Mouse (Mus musculus): ENCODE results near the gene Trappc2l.
"Not testable (repeated sequence)": the region's sequence is repeated elsewhere in the genome, so short reads cannot be mapped to it uniquely, and the experiment has no call there.

Gene Trappc2l

DNA sequence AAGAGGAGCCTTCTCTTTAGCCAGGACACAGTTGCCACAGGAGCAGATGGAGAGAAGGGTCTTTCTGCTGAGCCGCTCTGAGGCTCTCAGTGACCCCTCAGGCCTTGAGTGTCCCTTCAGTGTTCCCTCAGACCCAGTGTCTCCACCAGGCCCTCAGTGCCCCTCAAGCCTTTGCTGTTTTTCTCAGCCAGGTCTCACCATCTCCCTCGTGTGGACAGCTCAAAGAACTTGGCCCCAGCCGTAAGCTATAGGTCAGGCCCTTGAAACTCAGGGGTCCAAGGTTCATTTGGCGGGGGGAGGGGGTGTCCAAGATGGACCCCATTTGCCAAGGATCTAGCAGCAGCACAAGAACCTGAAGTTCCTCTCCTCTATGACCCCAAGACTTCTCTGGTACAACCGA is 13.2 kb downstream of the Trappc2l start:
- Histone ChIP-seq H3K9me3 (ENCODE audit: low read length) (no peaks in the 10 kb centered on the region), H3K27me3 (ENCODE audit: insufficient read depth, low read length) (no peaks in the 10 kb centered on the region), H3K4me3 (replicated peaks; ENCODE audit: low read length) (no peak overlapping the region), H3K36me3 (ENCODE audit: insufficient read depth, low read length) (no peaks in the 10 kb centered on the region), H3K4me1 (replicated peaks; ENCODE audit: low read depth, low read length) (peaks cover 22% of the 10 kb centered on the region)
- TF ChIP-seq NANOG (IDR thresholded peaks at IDR 0.05; ENCODE audit: borderline replicate concordance, low read length): no peak
- no peak for TF ChIP-seq POU5F1 (IDR thresholded peaks at IDR 0.05; ENCODE audit: borderline replicate concordance, low read length)
- no peak for TF ChIP-seq CTCF (conservative IDR thresholded peaks at IDR 0.05; ENCODE audit: low read length)

DNA sequence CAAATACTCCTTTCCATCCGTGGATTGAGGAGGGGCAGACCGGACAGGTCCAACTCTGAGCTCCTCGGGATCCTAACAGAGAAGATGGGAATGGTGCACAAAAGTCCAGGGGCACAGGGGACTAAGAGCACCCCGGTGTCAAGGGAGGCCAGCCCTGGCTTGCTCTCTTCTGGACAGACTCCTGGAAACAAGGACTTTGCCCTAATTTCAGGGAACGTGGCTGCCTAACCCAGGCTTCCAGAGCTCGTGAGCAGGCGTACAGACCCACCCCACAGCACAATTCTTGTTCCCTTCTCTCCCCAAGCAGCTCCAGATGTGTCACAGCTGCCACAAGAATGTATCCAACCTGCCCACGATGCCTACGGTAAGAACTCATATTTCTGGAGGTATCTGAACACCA is 14.4 kb downstream of the Trappc2l start:
- H3K27me3 ChIP-seq (ENCODE audit: insufficient read depth, low read length): peaks cover 7% of the 10 kb centered on the region; the same call in 1 of the 2 replicates

DNA sequence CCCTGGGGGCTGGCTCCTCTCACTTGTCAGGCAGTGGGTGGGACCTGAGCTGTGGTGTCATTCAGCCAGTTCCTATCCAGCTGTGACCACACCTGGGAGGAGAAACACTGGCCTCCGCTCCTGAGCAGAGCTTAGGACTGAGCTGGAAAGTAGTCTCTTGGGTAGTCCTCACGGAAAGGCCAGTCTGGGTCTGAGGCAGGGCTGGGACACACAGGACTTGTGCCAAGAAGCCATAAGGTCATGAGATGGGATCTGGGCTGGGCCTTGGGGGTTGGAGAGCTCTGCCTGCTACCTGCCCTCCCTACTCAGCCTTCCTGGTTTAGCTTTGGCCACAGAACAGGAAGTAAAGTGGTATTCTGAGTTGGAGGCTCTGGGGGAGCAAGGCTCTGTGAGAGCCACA is 15.5 kb downstream of the Trappc2l start:
- Histone ChIP-seq H3K27me3 (ENCODE audit: insufficient read depth, low read length) (peaks cover 8% of the 10 kb centered on the region; the same call in 1 of the 2 replicates), H3K9me3 (ENCODE audit: low read length) (no peaks in the 10 kb centered on the region), H3K36me3 (ENCODE audit: insufficient read depth, low read length) (no peaks in the 10 kb centered on the region), H3K4me3 (replicated peaks; ENCODE audit: low read length) (no peak overlapping the region), H3K4me1 (replicated peaks; ENCODE audit: low read depth, low read length) (peaks cover 23% of the 10 kb centered on the region)
- TF ChIP-seq POU5F1 (IDR thresholded peaks at IDR 0.05; ENCODE audit: borderline replicate concordance, low read length): no peak
- no peak for TF ChIP-seq NANOG (IDR thresholded peaks at IDR 0.05; ENCODE audit: borderline replicate concordance, low read length)
- no peak for TF ChIP-seq CTCF (conservative IDR thresholded peaks at IDR 0.05; ENCODE audit: low read length)

More for the DNA sequence above, 14.4 kb downstream of the Trappc2l start:
- H3K36me3 ChIP-seq (ENCODE audit: insufficient read depth, low read length): no peaks in the 10 kb centered on the region
- H3K9me3 ChIP-seq (ENCODE audit: low read length): no peaks in the 10 kb centered on the region
- no peak for TF ChIP-seq POU5F1 (IDR thresholded peaks at IDR 0.05; ENCODE audit: borderline replicate concordance, low read length)
- no peak for TF ChIP-seq CTCF (conservative IDR thresholded peaks at IDR 0.05; ENCODE audit: low read length)
- no peak for TF ChIP-seq NANOG (IDR thresholded peaks at IDR 0.05; ENCODE audit: borderline replicate concordance, low read length)
- H3K4me1 ChIP-seq (replicated peaks; ENCODE audit: low read depth, low read length): peaks cover 23% of the 10 kb centered on the region
- no peak overlapping the region for H3K4me3 ChIP-seq (replicated peaks; ENCODE audit: low read length)

GRCm38 (mm10) chr8:122629388-122629787 is 17.9 kb downstream of the Trappc2l start:
- peaks cover 8% of the 10 kb centered on the region; the same call in 1 of the 2 replicates for H3K27me3 ChIP-seq (ENCODE audit: insufficient read depth, low read length)
- H3K4me1 ChIP-seq (replicated peaks; ENCODE audit: low read depth, low read length): peaks cover 22% of the 10 kb centered on the region
- no peaks in the 10 kb centered on the region for H3K9me3 ChIP-seq (ENCODE audit: low read length)
- no peak overlapping the region for H3K4me3 ChIP-seq (replicated peaks; ENCODE audit: low read length)
- TF ChIP-seq NANOG (IDR thresholded peaks at IDR 0.05; ENCODE audit: borderline replicate concordance, low read length): no peak
- no peak for TF ChIP-seq CTCF (conservative IDR thresholded peaks at IDR 0.05; ENCODE audit: low read length)
- TF ChIP-seq POU5F1 (IDR thresholded peaks at IDR 0.05; ENCODE audit: borderline replicate concordance, low read length): no peak
- H3K36me3 ChIP-seq (ENCODE audit: insufficient read depth, low read length): no peaks in the 10 kb centered on the region

- Histone ChIP-seq H3K9me3 (ENCODE audit: low read length) (no peaks in the 10 kb centered on the region), H3K36me3 (ENCODE audit: insufficient read depth, low read length) (no peaks in the 10 kb centered on the region), H3K27me3 (ENCODE audit: insufficient read depth, low read length) (peaks cover 11% of the 10 kb centered on the region; the same call in 1 of the 2 replicates), H3K4me1 (replicated peaks; ENCODE audit: low read depth, low read length) (peaks cover 24% of the 10 kb centered on the region), H3K4me3 (replicated peaks; ENCODE audit: low read length) (peak overlapping the region; percentile 78)
- TF ChIP-seq NANOG (IDR thresholded peaks at IDR 0.05; ENCODE audit: borderline replicate concordance, low read length) (no peak), POU5F1 (IDR thresholded peaks at IDR 0.05; ENCODE audit: borderline replicate concordance, low read length) (no peak), CTCF (conservative IDR thresholded peaks at IDR 0.05; ENCODE audit: low read length) (no peak)
Observed at GRCm38 (mm10) chr8:122630696-122631095, 19.3 kb downstream of the Trappc2l start.

DNA sequence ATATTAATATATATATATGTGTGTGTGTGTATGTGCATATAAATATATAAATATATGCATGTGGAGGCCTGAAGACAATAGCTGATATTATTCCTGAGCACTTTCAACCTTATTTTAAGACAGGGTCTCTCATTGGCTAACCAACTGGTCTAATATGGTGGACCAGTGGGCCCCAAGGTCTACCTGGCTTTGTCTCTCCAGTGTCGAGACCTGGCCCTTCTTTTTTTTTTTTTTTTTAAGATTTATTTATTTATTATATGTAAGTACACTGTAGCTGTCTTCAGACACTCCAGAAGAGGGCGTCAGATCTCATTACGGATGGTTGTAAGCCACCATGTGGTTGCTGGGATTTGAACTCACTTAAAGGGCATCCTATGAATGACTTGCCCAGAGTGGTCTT is 20.7 kb downstream of the Trappc2l start:
- not testable (repeated sequence) for H3K9me3 ChIP-seq (ENCODE audit: low read length); H3K4me3 ChIP-seq (replicated peaks; ENCODE audit: low read length); H3K36me3 ChIP-seq (ENCODE audit: insufficient read depth, low read length)
- peaks cover 11% of the 10 kb centered on the region; the same call in 1 of the 2 replicates for H3K27me3 ChIP-seq (ENCODE audit: insufficient read depth, low read length)
- peaks cover 30% of the 10 kb centered on the region for H3K4me1 ChIP-seq (replicated peaks; ENCODE audit: low read depth, low read length)

DNA sequence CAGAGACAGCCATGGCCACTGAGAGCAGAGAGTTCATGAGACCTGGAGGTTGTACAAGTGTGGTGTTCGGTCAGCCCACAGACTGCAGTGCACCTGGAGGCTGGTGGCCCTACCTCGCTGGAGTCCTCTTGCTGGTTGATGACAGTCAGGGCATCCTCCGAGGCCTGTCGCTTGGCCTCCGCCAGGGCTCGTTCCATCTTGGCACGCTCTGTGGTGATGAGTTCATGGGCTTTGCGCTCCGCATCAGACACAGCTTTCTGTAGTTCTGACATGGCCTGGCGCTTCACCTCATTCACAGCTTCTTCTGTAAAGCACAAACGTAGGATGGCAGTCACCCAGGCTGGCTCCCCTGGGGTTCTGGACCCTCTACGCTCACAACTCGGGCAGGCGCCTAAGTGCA is 21.8 kb downstream of the Trappc2l start:
- Histone ChIP-seq H3K4me3 (replicated peaks; ENCODE audit: low read length) (no peak overlapping the region), H3K27me3 (ENCODE audit: insufficient read depth, low read length) (peaks cover 11% of the 10 kb centered on the region; the same call in 1 of the 2 replicates), H3K4me1 (replicated peaks; ENCODE audit: low read depth, low read length) (peaks cover 38% of the 10 kb centered on the region), H3K9me3 (ENCODE audit: low read length) (no peaks in the 10 kb centered on the region), H3K36me3 (ENCODE audit: insufficient read depth, low read length) (no peaks in the 10 kb centered on the region)
- no peak for TF ChIP-seq CTCF (conservative IDR thresholded peaks at IDR 0.05; ENCODE audit: low read length)
- TF ChIP-seq POU5F1 (IDR thresholded peaks at IDR 0.05; ENCODE audit: borderline replicate concordance, low read length): no peak
- no peak for TF ChIP-seq NANOG (IDR thresholded peaks at IDR 0.05; ENCODE audit: borderline replicate concordance, low read length)

GRCm38 (mm10) chr8:122635878-122636802 is 24.7 kb downstream of the Trappc2l start:
- TF ChIP-seq NANOG (IDR thresholded peaks at IDR 0.05; ENCODE audit: borderline replicate concordance, low read length) (no peak), CTCF (conservative IDR thresholded peaks at IDR 0.05; ENCODE audit: low read length) (no peak), POU5F1 (IDR thresholded peaks at IDR 0.05; ENCODE audit: borderline replicate concordance, low read length) (no peak)
- H3K4me1 ChIP-seq (replicated peaks; ENCODE audit: low read depth, low read length): peaks cover 49% of the 10 kb centered on the region
- no peaks in the 10 kb centered on the region for H3K36me3 ChIP-seq (ENCODE audit: insufficient read depth, low read length)
- H3K27me3 ChIP-seq (ENCODE audit: insufficient read depth, low read length): peaks cover 6% of the 10 kb centered on the region
- no peak overlapping the region for H3K4me3 ChIP-seq (replicated peaks; ENCODE audit: low read length)
- no peaks in the 10 kb centered on the region for H3K9me3 ChIP-seq (ENCODE audit: low read length)
